Mouse (Mus musculus): ENCODE data around the gene Dpm2.

The Dpm2 gene

GRCm38 (mm10) chr2:32585149-32585714, 14.6 kb downstream of the Dpm2 start:
- DNase-seq (ENCODE audit: low spot score), result no peak

DNA sequence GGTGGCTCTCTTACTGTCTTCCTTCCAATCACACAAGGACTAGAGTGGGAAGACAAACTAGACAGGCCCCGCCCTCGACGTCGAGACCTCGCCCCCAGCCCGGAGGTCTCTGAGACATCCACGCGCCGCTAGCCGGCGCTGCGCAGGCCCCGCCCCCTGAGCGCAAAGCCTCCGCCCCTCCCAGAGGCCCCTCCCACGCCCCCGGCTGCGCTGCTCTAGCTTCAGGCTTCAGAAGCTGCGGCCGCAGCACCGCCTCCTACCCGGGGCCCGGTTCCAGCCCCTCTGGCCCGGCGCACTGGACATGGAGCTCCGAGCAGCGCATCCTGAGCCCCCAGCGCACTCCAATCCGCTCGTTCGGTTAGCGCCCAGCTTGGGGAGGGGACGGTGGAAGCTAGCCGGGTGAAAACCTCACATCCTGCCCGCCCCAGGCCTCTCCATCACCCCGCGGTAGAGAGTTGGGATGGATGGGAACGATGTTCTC, 16.3 kb downstream of the Dpm2 start, which contains the start of gene St6galnac4:
TSS of gene St6galnac4 (plus strand) at position 225 of the 481 bp plus-strand sequence.
- peak; percentile 80 for DNase-seq (ENCODE audit: low spot score)

GRCm38 (mm10) chr2:32587731-32588321, 17.2 kb downstream of the Dpm2 start:
- DNase-seq (ENCODE audit: low spot score), result peak; percentile 53

GRCm38 (mm10) chr2:32589213-32589795, 18.6 kb downstream of the Dpm2 start:
- no peak for DNase-seq (ENCODE audit: low spot score)

GRCm38 (mm10) chr2:32590224-32590623, 19.6 kb downstream of the Dpm2 start:
- no peak for DNase-seq (ENCODE audit: low spot score)

GRCm38 (mm10) chr2:32591249-32591648, 20.6 kb downstream of the Dpm2 start:
- no peak for DNase-seq (ENCODE audit: low spot score)

- no peak for DNase-seq (ENCODE audit: low spot score)
These were observed 26.1 kb downstream of the Dpm2 start for GRCm38 (mm10) chr2:32596725-32597124.

- no peak for DNase-seq (ENCODE audit: low spot score)
These were observed 26.6 kb downstream of the Dpm2 start for GRCm38 (mm10) chr2:32597248-32597647.

DNA sequence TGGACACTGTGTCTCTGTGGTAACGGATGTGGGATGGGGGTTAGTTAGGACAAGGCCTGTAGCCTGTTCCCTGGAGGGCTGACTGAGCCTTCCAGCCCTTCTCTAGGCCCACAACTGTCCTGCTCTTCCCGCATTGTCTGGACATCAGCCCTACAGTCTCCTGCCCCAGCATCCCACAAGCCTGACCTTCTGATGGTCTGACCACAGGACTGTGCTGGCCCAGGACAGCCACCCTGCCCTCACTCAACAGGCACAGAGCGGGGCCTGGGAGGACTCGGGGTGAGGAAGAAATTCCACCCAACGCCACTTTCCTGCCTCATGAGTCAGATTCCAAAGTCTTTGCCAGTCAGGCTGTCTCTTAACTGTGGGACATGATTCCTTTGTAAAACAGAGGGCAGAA, 27.0 kb downstream of the Dpm2 start:
- no peak for DNase-seq (ENCODE audit: low spot score)

GRCm38 (mm10) chr2:32598506-32598905, 27.8 kb downstream of the Dpm2 start:
- no peak for DNase-seq (ENCODE audit: low spot score)

GRCm38 (mm10) chr2:32599409-32599808, 28.8 kb downstream of the Dpm2 start, which contains the start of gene St6galnac6:
TSS of gene St6galnac6 (plus strand) at chr2:32599709.
- DNase-seq (ENCODE audit: low spot score), result no peak

GRCm38 (mm10) chr2:32601417-32602065, 30.9 kb downstream of the Dpm2 start:
- DNase-seq (ENCODE audit: low spot score), result peak; percentile 17

GRCm38 (mm10) chr2:32602600-32603054, 32.0 kb downstream of the Dpm2 start:
- peak; percentile 81 for DNase-seq (ENCODE audit: low spot score)

DNA sequence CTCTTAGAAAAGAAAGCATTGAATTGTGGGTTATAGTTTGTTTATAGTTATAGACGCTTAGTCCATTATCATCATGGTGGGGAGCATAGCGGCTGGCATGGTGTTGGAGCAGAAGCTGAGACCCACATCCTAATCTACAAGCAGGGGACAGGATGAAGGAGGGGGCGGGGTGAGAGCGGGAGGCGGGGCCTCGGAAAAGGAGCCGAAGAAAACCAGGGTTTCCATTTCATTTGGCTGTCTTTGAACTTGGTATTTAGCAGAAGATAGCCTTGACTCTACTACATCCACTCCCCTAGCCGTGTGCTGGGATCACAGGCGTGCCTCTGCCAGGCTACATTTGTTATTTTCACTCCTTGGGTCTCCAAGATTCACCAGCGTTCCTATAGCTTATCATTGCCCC, 34.0 kb downstream of the Dpm2 start:
- no peak for DNase-seq (ENCODE audit: low spot score)

DNA sequence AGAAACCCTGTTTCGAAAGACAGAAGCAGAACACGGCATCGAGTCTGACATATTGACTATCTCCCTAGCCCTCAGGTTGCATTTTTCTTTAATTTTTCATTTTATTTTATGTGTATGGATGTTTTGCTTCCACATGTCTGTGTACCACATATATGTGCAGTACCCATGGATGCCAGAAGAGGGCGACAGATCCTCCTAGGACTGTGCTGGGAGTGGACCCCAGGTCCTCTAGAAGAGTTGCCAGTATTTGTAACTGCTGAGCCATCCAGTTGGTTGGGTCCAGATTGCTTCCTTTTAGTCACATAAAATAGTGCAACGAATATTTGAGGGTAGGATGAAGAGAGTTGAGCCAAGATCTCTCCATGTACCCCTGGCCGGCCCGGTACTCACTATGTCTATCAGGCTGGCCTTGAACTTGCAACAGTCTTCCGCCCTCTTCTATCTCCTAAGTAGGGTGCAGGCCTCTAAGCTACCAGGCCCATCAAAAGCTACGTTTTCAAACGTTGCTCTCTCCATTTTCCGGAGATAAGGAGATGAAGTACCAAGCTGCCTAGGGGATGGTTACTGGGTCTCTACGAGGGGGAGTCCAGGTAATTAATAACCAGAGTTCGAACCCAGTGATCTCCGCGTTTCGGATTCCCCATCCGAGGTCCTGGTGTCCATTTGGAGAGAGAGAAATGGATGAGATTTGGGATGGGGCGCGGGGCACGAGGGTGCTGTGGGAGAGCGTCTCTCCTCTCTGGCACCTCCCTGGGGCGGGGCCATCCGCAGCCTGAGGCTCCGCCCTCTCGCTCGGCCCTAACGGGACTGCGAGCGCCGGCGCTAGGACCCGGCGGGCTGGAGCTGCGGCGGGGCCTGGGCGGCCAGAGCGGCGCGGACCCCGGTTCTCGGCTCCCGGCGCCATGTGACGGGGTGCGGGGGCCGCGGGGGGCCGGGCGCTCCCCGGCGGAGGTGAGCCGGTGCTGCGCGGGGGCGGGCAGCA, 35.8 kb downstream of the Dpm2 start:
- DNase-seq (ENCODE audit: low spot score), result peak; percentile 84

GRCm38 (mm10) chr2:32607262-32607947, 36.7 kb downstream of the Dpm2 start:
- peak; percentile 40 for DNase-seq (ENCODE audit: low spot score)

DNA sequence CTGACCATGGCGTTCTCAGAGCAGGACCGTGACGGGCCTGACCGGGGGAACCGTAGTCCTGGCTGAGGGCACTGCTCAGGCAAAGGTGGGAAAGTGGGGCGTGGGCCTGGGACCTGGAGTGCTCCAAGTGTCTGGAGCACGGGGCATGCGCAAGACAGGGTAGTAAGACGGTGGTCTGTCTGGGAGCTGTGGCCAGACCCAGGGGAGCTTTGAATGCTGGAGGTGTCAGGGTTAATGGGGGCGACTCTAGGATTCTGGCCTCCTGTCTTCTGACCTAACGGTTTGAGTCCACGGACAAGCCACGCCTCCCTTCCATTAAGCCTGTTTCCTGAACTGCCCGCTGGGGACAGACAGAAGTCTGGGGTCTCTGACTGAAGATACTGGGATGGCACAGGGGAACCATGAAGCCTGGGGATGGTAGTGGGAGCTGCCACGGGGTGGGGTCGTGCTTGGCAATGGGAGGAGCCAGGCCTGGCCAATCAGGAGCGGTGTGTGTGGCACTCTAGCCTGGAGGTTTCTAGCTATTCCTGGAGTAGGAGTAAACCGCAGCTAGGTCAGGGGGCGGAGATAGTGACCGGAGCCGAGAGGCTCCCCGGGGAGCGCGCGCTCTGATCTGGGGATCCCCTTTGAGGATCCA, 37.6 kb downstream of the Dpm2 start:
- DNase-seq (ENCODE audit: low spot score), result peak; percentile 58

DNA sequence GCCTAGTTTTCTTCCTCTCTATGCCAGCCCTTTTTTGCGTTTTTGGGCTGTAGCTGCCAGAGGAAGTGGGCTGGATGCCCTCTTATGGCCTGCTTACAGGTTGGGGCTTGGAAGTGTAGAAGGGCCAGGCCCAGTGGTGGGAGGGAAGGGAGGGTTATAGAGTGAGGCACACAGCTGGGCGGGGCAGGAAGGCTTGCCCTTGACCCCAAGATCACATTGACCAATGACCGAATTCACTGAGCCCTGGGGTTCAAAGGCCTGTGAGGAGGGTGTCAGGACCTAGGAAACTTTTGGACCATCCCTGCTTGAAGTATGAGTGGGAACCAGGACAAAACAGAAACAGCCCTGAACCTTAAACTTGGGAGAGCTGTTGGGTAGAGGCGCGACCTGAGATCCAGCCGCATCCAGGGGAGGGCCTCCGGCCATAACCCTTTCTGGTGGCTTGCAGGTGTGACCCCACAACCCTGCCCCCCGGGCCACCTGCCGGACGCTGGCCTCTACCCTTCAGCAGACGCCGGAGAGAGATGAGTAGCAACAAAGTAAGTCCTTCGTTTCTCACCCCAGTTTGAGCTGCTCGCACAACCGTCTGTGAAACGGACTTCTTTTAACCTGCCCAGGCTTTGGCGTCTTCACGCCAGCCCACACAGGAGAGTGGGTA, 38.2 kb downstream of the Dpm2 start:
- no peak for DNase-seq (ENCODE audit: low spot score)

GRCm38 (mm10) chr2:32610610-32611229, 40.1 kb downstream of the Dpm2 start:
- DNase-seq (ENCODE audit: low spot score), result peak; percentile 33
